Mouse (Mus musculus): ENCODE results near the gene Pcdh8.

Gene Pcdh8

DNA sequence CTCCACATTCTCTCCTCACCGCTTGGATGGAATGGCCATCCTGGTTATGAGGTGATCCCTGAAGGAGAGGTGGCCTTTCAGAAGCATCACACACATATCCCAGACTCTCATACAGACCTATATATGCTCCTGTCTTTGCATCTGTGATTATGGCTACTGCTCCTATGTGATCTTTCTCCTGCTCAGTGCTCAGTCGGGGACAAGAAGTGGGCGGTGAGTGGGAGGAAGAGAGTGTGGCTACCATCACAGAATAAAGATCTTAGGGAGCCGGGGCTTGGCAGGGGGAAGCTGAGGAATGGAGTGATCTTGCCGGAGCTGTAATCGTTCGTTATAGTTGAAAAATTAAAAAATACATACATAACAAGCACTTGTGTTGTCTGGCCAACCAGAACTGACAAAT is 17.4 kb downstream of the Pcdh8 start:
- DNase-seq, result no peak

DNA sequence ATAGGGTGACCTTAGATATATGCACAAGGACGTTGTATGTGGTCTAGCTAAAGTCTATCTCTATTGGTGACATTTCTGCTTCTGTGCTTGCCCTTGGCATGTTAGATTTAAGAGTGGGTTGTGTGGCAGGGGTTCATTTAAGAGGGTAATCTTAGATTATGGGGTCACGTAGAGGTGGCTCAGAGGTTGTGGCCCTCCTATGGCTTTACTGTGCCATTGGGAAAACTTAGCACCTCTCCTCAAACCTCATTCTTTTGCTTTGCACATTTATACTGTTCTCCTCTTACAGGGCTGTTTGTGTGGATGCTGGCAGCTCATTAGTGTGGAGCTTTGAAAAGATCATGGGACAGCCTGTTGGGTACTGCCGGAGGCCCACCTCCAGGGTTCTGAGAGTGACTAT is 30.6 kb downstream of the Pcdh8 start:
- DNase-seq, result no peak

- no peak for DNase-seq
Observed at GRCm38 (mm10) chr14:79738441-79738840, 32.7 kb downstream of the Pcdh8 start.

- no peak for DNase-seq
Observed at GRCm38 (mm10) chr14:79737642-79738379, 33.3 kb downstream of the Pcdh8 start.

DNA sequence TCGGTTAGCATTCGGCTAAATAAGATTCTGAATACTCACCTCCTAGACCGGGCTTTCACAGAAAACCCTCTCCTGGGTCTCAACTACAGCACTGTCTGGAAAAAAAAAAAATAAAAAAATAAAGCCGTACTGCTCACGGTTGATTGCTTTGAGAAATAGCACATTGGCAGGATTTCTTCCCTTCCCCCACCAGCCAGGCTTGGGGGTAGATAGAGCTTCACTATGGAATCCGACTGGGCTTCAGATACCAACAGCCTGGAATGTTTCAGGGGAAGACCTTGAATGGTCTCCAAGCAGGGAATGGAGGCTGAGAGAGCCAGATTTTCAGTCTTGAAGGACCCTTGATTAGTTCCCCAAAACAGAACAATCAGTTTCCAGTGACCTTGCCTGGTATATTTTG is 34.3 kb downstream of the Pcdh8 start:
- DNase-seq, result no peak

- no peak for DNase-seq
Observed at GRCm38 (mm10) chr14:79733501-79733900, 37.6 kb downstream of the Pcdh8 start.

- no peak for DNase-seq
Observed at GRCm38 (mm10) chr14:79728811-79729210, 42.3 kb downstream of the Pcdh8 start.

GRCm38 (mm10) chr14:79724002-79724681 is 47.0 kb downstream of the Pcdh8 start:
- no peak for DNase-seq

DNA sequence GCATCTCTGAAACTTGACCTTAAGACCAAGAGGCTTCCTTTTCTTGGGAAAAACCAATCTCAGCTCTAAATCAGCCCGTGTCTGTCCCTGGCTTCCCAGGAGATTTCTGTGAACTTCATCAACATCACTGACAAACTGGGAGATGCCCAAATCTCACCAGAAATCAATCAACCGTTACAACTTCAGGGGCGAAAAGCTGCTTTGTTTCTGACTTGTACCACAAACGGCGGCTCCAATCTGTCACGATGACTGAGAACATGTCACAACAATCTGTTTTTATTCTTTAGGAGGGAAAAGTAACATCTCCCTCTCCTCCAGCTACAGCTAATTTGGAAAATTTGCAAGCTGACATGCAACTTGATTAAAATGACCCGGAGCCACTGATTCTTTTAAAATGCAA is 48.9 kb downstream of the Pcdh8 start:
- DNase-seq, result no peak

Data from kidney, adult 8-10 months (tissue).